In genomic region chr12:27342691-27343605, GRCm38 (mm10) we compare ENCODE assay signal across 8 mouse cellular contexts. TPM values are rescaled to one million over a fixed set of nuclear protein-coding genes. Genes with fewer than 3 reads are reported as not detected.
A peak's percentile ranks its signal among the peaks of the same experiment; 100 is the strongest.
DNase-seq lines count a peak whose midpoint lies in the region; ATAC-seq and TF ChIP-seq lines count a peak whose summit lies in the region.

No protein-coding gene starts in this region.

- no peaks in the 10 kb centered on the region for H3K36me3 ChIP-seq in ES-Bruce4 (ENCODE audit: control insufficient read depth, insufficient read depth, low read length, poor library complexity, severe bottlenecking)
- H3K36me3 ChIP-seq in hindbrain, embryonic 11.5 days (ENCODE audit: control insufficient read depth, insufficient read depth, low read length): 0 out of 2 replicates have a peak, but pooled peaks cover 4% of the 10 kb centered on the region

- peak; percentile 50 for DNase-seq in cerebellum, adult 9-10 months
- DNase-seq in hindbrain, embryonic 11.5 days (ENCODE audit: low spot score): peak; percentile 97
- peak; percentile 94 for DNase-seq in layer of hippocampus, adult 9-11 months
- DNase-seq in lung, adult 18-20 months: peak; percentile 47 to 69
- peak; percentile 66 for DNase-seq in ovary, postnatal 10 days (ENCODE audit: low spot score)
- no peak for DNase-seq in spleen, postnatal 36 days (ENCODE audit: low spot score in 2 of 2)

- no peaks in the 10 kb centered on the region for H3K27me3 ChIP-seq in ES-Bruce4 (ENCODE audit: control insufficient read depth, insufficient read depth, low read length, poor library complexity, severe bottlenecking)
- no peaks in the 10 kb centered on the region for H3K27me3 ChIP-seq in hindbrain, embryonic 11.5 days (ENCODE audit: control insufficient read depth, insufficient read depth, low read length)

- H3K4me2 ChIP-seq in hindbrain, embryonic 11.5 days (replicated peaks; ENCODE audit: low read depth, low read length): peak overlapping the region; percentile 76

- peak overlapping the region; percentile 65 for H3K27ac ChIP-seq in ES-Bruce4 (ENCODE audit: insufficient read depth, low read length)
- H3K27ac ChIP-seq in hindbrain, embryonic 11.5 days (ENCODE audit: low read depth, low read length): peak overlapping the region; percentile 100

- H3K4me1 ChIP-seq in ES-Bruce4 (ENCODE audit: control insufficient read depth, insufficient read depth, low read length): peaks cover 2% of the 10 kb centered on the region
- H3K4me1 ChIP-seq in hindbrain, embryonic 11.5 days (replicated peaks; ENCODE audit: control insufficient read depth, insufficient read depth, low read length): no peaks in the 10 kb centered on the region

- ATAC-seq in frontal cortex, adult (ENCODE audit: low TSS enrichment): peak; percentile 82
- ATAC-seq in hindbrain, embryonic 11.5 days (ENCODE audit: low FRiP score): peak; percentile 94

- TF ChIP-seq CTCF in ES-Bruce4 (IDR thresholded peaks at IDR 0.05; ENCODE audit: low read depth, low read length): peak; percentile 11

- peak overlapping the region; percentile 86 for H3K9ac ChIP-seq in ES-Bruce4 (ENCODE audit: low read depth, poor library complexity, severe bottlenecking)
- H3K9ac ChIP-seq in hindbrain, embryonic 11.5 days (ENCODE audit: low read depth, low read length): peak overlapping the region; percentile 100

- no peak for TF ChIP-seq EP300 in ES-Bruce4 (IDR thresholded peaks at IDR 0.05; ENCODE audit: insufficient read depth, low read depth, low read length)

- H3K4me3 ChIP-seq in ES-Bruce4 (ENCODE audit: low read depth, low read length): peak overlapping the region; percentile 76
- H3K4me3 ChIP-seq in hindbrain, embryonic 11.5 days (ENCODE audit: low read depth, low read length): peak overlapping the region; percentile 100

- 0% methylated on average over 66 of the region's 83 CpGs for WGBS in hindbrain, embryonic 11.5 days

- peak; percentile 24 for TF ChIP-seq POLR2A in ES-Bruce4 (IDR thresholded peaks at IDR 0.05; ENCODE audit: insufficient read depth, low read length)

- H3K9me3 ChIP-seq in ES-Bruce4 (replicated peaks; ENCODE audit: control insufficient read depth, insufficient read depth, low read length, poor library complexity, severe bottlenecking): no peaks in the 10 kb centered on the region
- no peaks in the 10 kb centered on the region for H3K9me3 ChIP-seq in hindbrain, embryonic 11.5 days (ENCODE audit: control insufficient read depth, low read length)

RNA-seq across cellular contexts. Expression of gene Sox11, which starts 0.6 kb away (rescaled TPM):
- 60.1 and 62.5 TPM in 2 replicates for polyA plus RNA-seq in ES-Bruce4 (2011; ENCODE audit: insufficient read depth, insufficient read length, low read depth, missing spikeins)
- polyA plus RNA-seq in hindbrain, embryonic 11.5 days (2014; fragmentation: Nextera tagmentation; extraction: Ambion mirVana): 728 and 786 TPM in 2 replicates

Comparison
In these comparisons a context has a peak if more than half of its experiments do, and no peak if none do; other contexts are left out.
1. DNase-seq: peak in cerebellum, adult 9-10 months (single experiment), hindbrain, embryonic 11.5 days (single experiment), layer of hippocampus, adult 9-11 months (single experiment), lung, adult 18-20 months (2 of 2) and ovary, postnatal 10 days (single experiment); none in spleen, postnatal 36 days (0 of 2).
2. RNA of gene Sox11, which starts 0.6 kb away (polyA plus RNA-seq): 728 to 786 TPM in hindbrain, embryonic 11.5 days; 60.1 to 62.5 TPM in ES-Bruce4; every median in the first group is over 10 times any median in the second.